Mouse (Mus musculus) E14TG2a.4 (cell line): ENCODE data around the gene Lcn12.

Source experiments
- CTCF ChIP-seq: conservative IDR thresholded peaks from 2 replicates; pipeline ENCODE4 v1.5.1; 2014; ENCODE audit warnings: low read length
- POU5F1 ChIP-seq: IDR thresholded peaks from 2 replicates; pipeline ENCODE4 v1.6.1; 2014; ENCODE audit warnings: low read length, borderline replicate concordance

DNA sequence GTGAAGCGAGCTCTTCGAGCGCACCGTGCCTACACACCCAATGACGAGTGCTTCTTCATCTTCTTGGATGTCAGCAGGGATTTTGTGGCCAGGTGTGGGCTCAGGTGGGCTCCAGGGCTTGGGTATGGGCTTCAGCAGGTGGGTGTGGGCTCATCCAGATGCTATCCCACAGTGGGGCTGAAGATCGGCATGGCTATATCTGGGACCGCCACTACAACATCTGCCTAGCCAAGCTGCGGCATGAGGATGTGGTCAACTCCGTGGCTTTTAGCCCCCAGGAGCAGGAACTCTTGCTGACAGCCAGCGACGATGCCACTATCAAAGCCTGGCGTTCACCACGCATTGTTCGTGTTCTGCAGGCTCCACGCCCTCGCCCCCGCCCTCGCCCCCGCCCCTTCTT is 10.8 kb upstream of the Lcn12 start:
- TF ChIP-seq CTCF: no peak
- TF ChIP-seq POU5F1: no peak
